Mouse (Mus musculus): ENCODE results near the gene Igfn1. TPM values are rescaled to one million over a fixed set of nuclear protein-coding genes. Genes with fewer than 3 reads are reported as not detected.

Gene Igfn1
- polyA plus RNA-seq, 1 experiment from 2014 or later = 0.17 TPM

- no peaks in the 10 kb centered on the region for H3K9me3 ChIP-seq (ENCODE audit: low read length)
- H3K36me3 ChIP-seq (ENCODE audit: insufficient read depth, low read length) = no peaks in the 10 kb centered on the region
- 0 out of 2 replicates have a peak, but pooled peaks cover 4% of the 10 kb centered on the region for H3K27me3 ChIP-seq (ENCODE audit: insufficient read depth, low read length)
- H3K4me2 ChIP-seq (replicated peaks; ENCODE audit: low read depth, low read length) = no peak overlapping the region
- no peak overlapping the region for H3K4me3 ChIP-seq (ENCODE audit: low read length)
- WGBS = 94% methylated on average over 2 of the region's 2 CpGs
- H3K27ac ChIP-seq (ENCODE audit: low read length) = no peak overlapping the region
- H3K4me1 ChIP-seq (ENCODE audit: insufficient read depth, low read length) = no peaks in the 10 kb centered on the region
- no peak for ATAC-seq (ENCODE audit: low FRiP score, low TSS enrichment)
- H3K9ac ChIP-seq (replicated peaks; ENCODE audit: low read length) = no peak overlapping the region
Measured at GRCm38 (mm10) chr1:135943713-135944112, 62.4 kb downstream of the Igfn1 start.

DNA sequence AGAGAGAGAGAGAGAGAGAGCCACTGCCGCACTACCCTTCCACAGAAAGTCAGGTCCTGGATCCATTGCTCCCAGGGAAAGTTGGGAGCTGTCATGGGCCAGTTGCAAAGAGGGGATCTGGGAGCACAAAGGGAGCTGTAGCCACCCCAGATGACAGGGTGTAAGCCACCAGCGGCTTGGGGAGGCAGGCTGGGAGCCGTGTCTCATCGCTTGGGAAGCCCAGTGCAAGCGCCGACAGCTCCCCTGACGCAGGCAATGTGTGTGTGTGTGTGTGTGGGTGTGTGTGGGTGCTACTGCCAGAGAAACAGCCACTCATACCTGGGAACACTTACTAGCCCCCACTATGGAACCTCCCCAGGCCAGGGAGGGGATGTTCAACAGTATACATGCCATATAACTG lies 64.0 kb downstream of the Igfn1 start:
- 35% methylated on average over 7 of the region's 7 CpGs for WGBS
- H3K36me3 ChIP-seq (ENCODE audit: insufficient read depth, low read length) = no peaks in the 10 kb centered on the region
- ATAC-seq (ENCODE audit: low FRiP score, low TSS enrichment) = no peak
- H3K27ac ChIP-seq (ENCODE audit: low read length) = no peak overlapping the region
- no peaks in the 10 kb centered on the region for H3K9me3 ChIP-seq (ENCODE audit: low read length)
- H3K9ac ChIP-seq (replicated peaks; ENCODE audit: low read length) = no peak overlapping the region
- H3K4me1 ChIP-seq (ENCODE audit: insufficient read depth, low read length) = no peaks in the 10 kb centered on the region
- H3K4me2 ChIP-seq (replicated peaks; ENCODE audit: low read depth, low read length) = no peak overlapping the region
- H3K4me3 ChIP-seq (ENCODE audit: low read length) = no peak overlapping the region
- H3K27me3 ChIP-seq (ENCODE audit: insufficient read depth, low read length) = 0 out of 2 replicates have a peak, but pooled peaks cover 4% of the 10 kb centered on the region

DNA sequence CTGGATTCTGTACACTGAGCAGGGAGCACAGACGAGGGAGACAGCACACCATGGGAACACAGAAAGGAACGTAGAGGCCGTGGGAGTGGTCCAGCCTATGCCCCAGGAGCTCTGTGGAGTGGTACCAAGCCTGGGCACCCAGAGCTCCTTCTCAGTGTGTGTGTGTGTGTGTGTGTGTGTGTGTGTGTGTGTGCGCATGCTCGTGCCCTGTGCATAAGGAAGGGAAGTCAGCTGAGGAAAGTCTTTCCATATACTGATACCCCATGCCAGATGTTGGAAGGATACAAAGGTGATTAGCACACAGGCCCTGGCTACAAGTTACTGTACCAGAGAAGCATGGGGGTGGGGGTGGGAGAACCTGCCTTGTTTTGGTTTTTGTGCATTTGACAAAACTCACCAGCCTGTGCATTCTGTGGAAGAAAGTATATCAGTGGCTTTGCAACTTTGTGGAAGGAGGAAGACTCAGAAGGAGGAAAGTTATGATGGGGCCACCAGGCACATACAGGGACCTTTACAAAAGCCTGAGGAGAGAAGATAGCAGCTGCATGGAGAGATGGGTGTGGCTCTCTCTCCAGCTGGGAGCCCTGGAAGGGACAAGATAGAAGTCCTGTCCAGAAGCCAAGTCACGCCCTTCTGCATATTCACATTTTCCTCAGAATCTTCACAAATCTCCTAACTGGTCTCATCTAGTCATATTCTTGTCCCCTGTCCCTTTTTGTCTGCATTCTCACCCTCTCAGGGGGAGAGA lies 64.7 kb downstream of the Igfn1 start:
- ATAC-seq (ENCODE audit: low FRiP score, low TSS enrichment) = no peak
- H3K4me2 ChIP-seq (replicated peaks; ENCODE audit: low read depth, low read length) = no peak overlapping the region
- no peak overlapping the region for H3K27ac ChIP-seq (ENCODE audit: low read length)
- no peaks in the 10 kb centered on the region for H3K36me3 ChIP-seq (ENCODE audit: insufficient read depth, low read length)
- WGBS = 71% methylated on average over 6 of the region's 6 CpGs
- H3K9ac ChIP-seq (replicated peaks; ENCODE audit: low read length) = no peak overlapping the region
- H3K27me3 ChIP-seq (ENCODE audit: insufficient read depth, low read length) = 0 out of 2 replicates have a peak, but pooled peaks cover 4% of the 10 kb centered on the region
- H3K9me3 ChIP-seq (ENCODE audit: low read length) = no peaks in the 10 kb centered on the region
- H3K4me3 ChIP-seq (ENCODE audit: low read length) = no peak overlapping the region
- H3K4me1 ChIP-seq (ENCODE audit: insufficient read depth, low read length) = no peaks in the 10 kb centered on the region

DNA sequence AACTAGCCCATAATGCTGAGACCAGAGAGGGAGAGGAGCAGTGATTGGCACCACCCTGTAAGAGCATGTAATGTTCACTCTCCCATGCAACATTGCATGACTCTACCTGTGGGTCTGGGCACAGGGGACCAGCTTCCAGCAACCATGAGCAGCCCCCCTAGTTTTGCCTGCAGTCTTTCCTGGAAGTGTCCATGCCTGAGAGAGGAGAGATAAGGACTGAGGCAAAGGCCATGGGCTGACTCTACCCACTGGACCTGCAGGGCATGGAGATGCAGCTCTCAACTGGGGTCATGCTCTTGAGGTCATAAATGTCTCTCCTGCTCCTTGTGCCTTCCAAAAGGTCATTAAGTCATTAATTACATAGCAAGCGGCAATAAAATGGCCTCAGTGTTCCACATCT lies 70.1 kb downstream of the Igfn1 start:
- 45% methylated on average over 1 of the region's 1 CpGs for WGBS
- Histone ChIP-seq H3K4me1 (ENCODE audit: insufficient read depth, low read length) (peaks cover 5% of the 10 kb centered on the region; the same call in 1 of the 2 replicates), H3K4me2 (replicated peaks; ENCODE audit: low read depth, low read length) (no peak overlapping the region), H3K9ac (replicated peaks; ENCODE audit: low read length) (no peak overlapping the region), H3K4me3 (ENCODE audit: low read length) (no peak overlapping the region), H3K27me3 (ENCODE audit: insufficient read depth, low read length) (no peaks in the 10 kb centered on the region), H3K9me3 (ENCODE audit: low read length) (no peaks in the 10 kb centered on the region; the same call in 1 of the 2 replicates), H3K36me3 (ENCODE audit: insufficient read depth, low read length) (no peaks in the 10 kb centered on the region), H3K27ac (ENCODE audit: low read length) (no peak overlapping the region)
- no peak for ATAC-seq (ENCODE audit: low FRiP score, low TSS enrichment)

DNA sequence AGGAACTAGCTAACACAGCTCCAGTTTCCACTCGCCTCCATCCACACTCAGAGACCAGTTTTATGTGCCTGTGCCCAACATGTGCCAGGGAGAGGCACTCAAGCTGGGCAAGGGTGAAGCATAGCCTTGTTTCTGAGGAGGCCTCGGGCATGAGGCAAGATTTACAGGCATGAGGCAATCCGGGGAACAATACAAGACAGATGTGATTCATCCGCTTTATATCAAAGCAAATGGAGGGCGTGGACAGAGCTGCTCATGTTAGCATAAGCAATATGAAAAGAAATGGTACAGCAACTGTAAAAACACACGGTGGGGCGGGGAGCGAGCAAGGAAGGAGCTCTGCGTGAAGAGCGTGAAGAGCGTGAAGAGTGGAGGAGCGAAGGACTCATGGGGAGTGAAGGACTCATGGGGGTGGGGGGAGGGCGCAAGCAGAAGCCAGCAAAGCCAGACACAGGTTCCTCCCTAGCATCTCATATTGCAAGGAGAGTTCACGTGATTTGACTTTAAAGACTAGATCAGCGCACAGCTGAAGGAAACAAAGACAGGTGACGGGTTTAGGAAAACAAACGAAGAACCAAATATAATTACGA lies 72.3 kb downstream of the Igfn1 start:
- no peak overlapping the region for H3K9ac ChIP-seq (replicated peaks; ENCODE audit: low read length)
- H3K9me3 ChIP-seq (ENCODE audit: low read length) = no peaks in the 10 kb centered on the region; the same call in 1 of the 2 replicates
- WGBS = 43% methylated on average over 18 of the region's 18 CpGs
- H3K4me3 ChIP-seq (ENCODE audit: low read length) = no peak overlapping the region
- H3K36me3 ChIP-seq (ENCODE audit: insufficient read depth, low read length) = no peaks in the 10 kb centered on the region
- peak overlapping the region; percentile 10; the same call in 1 of the 2 replicates for H3K4me2 ChIP-seq (replicated peaks; ENCODE audit: low read depth, low read length)
- ATAC-seq (ENCODE audit: low FRiP score, low TSS enrichment) = peak; percentile 70
- no peaks in the 10 kb centered on the region for H3K27me3 ChIP-seq (ENCODE audit: insufficient read depth, low read length)
- H3K4me1 ChIP-seq (ENCODE audit: insufficient read depth, low read length) = peaks cover 5% of the 10 kb centered on the region; the same call in 1 of the 2 replicates
- H3K27ac ChIP-seq (ENCODE audit: low read length) = no peak overlapping the region

DNA sequence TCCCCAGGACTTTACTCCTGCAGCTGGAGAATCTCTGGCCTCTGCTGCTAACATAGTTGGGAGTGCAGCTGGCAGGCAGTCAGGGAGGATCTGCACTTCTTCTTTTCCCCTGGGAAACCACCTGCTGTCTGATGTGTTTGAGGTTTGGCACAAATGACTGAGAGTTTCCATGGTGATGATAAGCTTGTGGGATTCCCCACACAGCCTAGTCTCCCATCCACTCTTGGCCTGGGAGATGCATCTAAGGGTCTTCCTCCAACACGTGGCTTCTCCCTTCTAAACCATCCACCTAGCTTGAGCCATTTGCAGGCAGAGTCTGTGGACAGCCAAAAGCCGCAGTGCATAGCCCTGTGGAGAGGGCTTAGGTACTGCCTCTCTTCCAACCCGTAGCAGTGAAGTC lies 76.3 kb downstream of the Igfn1 start:
- ATAC-seq (ENCODE audit: low FRiP score, low TSS enrichment) = no peak
- Histone ChIP-seq H3K4me3 (ENCODE audit: low read length) (no peak overlapping the region), H3K9ac (replicated peaks; ENCODE audit: low read length) (no peak overlapping the region), H3K27ac (ENCODE audit: low read length) (no peak overlapping the region), H3K4me2 (replicated peaks; ENCODE audit: low read depth, low read length) (no peak overlapping the region), H3K4me1 (ENCODE audit: insufficient read depth, low read length) (peaks cover 5% of the 10 kb centered on the region; the same call in 1 of the 2 replicates), H3K36me3 (ENCODE audit: insufficient read depth, low read length) (no peaks in the 10 kb centered on the region), H3K9me3 (ENCODE audit: low read length) (no peaks in the 10 kb centered on the region; the same call in 1 of the 2 replicates), H3K27me3 (ENCODE audit: insufficient read depth, low read length) (no peaks in the 10 kb centered on the region)
- WGBS = 69% methylated on average over 3 of the region's 3 CpGs

GRCm38 (mm10) chr1:135925848-135926247 lies 80.3 kb downstream of the Igfn1 start:
- no peaks in the 10 kb centered on the region for H3K9me3 ChIP-seq (ENCODE audit: low read length)
- no peak overlapping the region for H3K27ac ChIP-seq (ENCODE audit: low read length)
- H3K36me3 ChIP-seq (ENCODE audit: insufficient read depth, low read length) = no peaks in the 10 kb centered on the region
- no peak for ATAC-seq (ENCODE audit: low FRiP score, low TSS enrichment)
- H3K9ac ChIP-seq (replicated peaks; ENCODE audit: low read length) = no peak overlapping the region
- no peak overlapping the region for H3K4me3 ChIP-seq (ENCODE audit: low read length)
- H3K4me1 ChIP-seq (ENCODE audit: insufficient read depth, low read length) = no peaks in the 10 kb centered on the region
- 72% methylated on average over 5 of the region's 5 CpGs for WGBS
- peaks cover 14% of the 10 kb centered on the region; the same call in 1 of the 2 replicates for H3K27me3 ChIP-seq (ENCODE audit: insufficient read depth, low read length)
- no peak overlapping the region for H3K4me2 ChIP-seq (replicated peaks; ENCODE audit: low read depth, low read length)

DNA sequence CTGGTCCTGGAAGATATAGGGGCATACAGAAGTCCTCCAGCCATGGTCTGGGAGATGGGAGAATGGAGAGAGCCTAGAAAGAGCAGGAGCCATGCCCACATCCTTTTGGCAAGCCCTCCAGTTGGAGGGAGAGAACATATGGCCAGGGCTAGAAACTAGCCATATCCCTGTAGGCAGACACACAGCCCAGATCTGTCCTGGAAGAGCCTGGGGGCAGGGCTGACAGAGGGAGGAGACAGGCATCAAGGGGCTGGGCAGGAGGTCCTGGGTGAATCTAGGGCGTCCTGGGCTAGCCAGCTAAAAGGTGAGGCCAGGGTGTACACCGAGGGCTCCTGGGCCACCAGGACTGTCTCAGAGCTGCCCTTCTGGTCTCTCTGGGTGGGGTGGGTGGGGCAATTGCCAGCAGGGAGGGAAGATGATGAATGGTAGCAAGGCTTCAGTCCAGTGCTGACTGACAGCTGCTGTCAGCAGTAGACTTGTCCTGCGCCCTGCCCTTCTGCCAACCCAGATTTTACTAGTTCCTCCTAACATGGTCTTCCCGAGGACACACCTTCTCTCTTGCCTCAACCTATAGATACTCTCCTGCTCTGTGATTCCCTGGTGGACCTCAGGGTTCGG lies 81.7 kb downstream of the Igfn1 start:
- Histone ChIP-seq H3K27ac (ENCODE audit: low read length) (no peak overlapping the region), H3K4me2 (replicated peaks; ENCODE audit: low read depth, low read length) (no peak overlapping the region), H3K27me3 (ENCODE audit: insufficient read depth, low read length) (peaks cover 27% of the 10 kb centered on the region), H3K4me1 (ENCODE audit: insufficient read depth, low read length) (no peaks in the 10 kb centered on the region), H3K9ac (replicated peaks; ENCODE audit: low read length) (no peak overlapping the region), H3K36me3 (ENCODE audit: insufficient read depth, low read length) (no peaks in the 10 kb centered on the region), H3K4me3 (ENCODE audit: low read length) (no peak overlapping the region), H3K9me3 (ENCODE audit: low read length) (no peaks in the 10 kb centered on the region)
- ATAC-seq (ENCODE audit: low FRiP score, low TSS enrichment) = no peak
- 64% methylated on average over 5 of the region's 5 CpGs for WGBS

GRCm38 (mm10) chr1:135923229-135923628 lies 82.9 kb downstream of the Igfn1 start:
- Histone ChIP-seq H3K36me3 (ENCODE audit: insufficient read depth, low read length) (no peaks in the 10 kb centered on the region), H3K9me3 (ENCODE audit: low read length) (no peaks in the 10 kb centered on the region), H3K9ac (replicated peaks; ENCODE audit: low read length) (no peak overlapping the region), H3K4me3 (ENCODE audit: low read length) (no peak overlapping the region), H3K4me2 (replicated peaks; ENCODE audit: low read depth, low read length) (no peak overlapping the region), H3K27me3 (ENCODE audit: insufficient read depth, low read length) (peaks cover 40% of the 10 kb centered on the region), H3K27ac (ENCODE audit: low read length) (no peak overlapping the region), H3K4me1 (ENCODE audit: insufficient read depth, low read length) (peaks cover 8% of the 10 kb centered on the region)
- WGBS = 79% methylated on average over 7 of the region's 7 CpGs
- no peak for ATAC-seq (ENCODE audit: low FRiP score, low TSS enrichment)

Measured in kidney, embryonic 16.5 days (tissue).